Mouse (Mus musculus): ENCODE results near the gene Zfp1. TPM values are rescaled to one million over a fixed set of nuclear protein-coding genes. Genes with fewer than 3 reads are reported as not detected.
A peak's percentile ranks its signal among the peaks of the same experiment; 100 is the strongest.

The Zfp1 gene
- total and polyA plus RNA-seq, 2 experiments from 2014 or later: 18.1 to 22.7 TPM

GRCm38 (mm10) chr8:111717866-111718265 is 74.7 kb downstream of the Zfp1 start:
- Histone ChIP-seq H3K27me3 (ENCODE audit: insufficient read depth, low read length) (no peaks in the 10 kb centered on the region), H3K4me3 (ENCODE audit: low read depth, low read length) (no peak overlapping the region), H3K9ac (replicated peaks; ENCODE audit: low read length, poor library complexity, severe bottlenecking) (0 out of 2 replicates have a peak overlapping the region, but pooled peaks have one; percentile 30), H3K4me1 (ENCODE audit: insufficient read depth, low read length) (peaks cover 17% of the 10 kb centered on the region), H3K27ac (ENCODE audit: low read depth, low read length) (peak overlapping the region; percentile 85), H3K4me2 (ENCODE audit: low read depth, low read length, poor library complexity, severe bottlenecking) (no peak overlapping the region), H3K36me3 (ENCODE audit: insufficient read depth, low read length) (peaks cover 34% of the 10 kb centered on the region), H3K9me3 (ENCODE audit: low read length) (no peaks in the 10 kb centered on the region)
- peak; percentile 55 for TF ChIP-seq CTCF (IDR thresholded peaks at IDR 0.05)
- peak; percentile 59 for DNase-seq (ENCODE audit: low spot score)
- WGBS: 40% methylated on average over 6 of the region's 6 CpGs
- no peak for ATAC-seq (ENCODE audit: low FRiP score)

DNA sequence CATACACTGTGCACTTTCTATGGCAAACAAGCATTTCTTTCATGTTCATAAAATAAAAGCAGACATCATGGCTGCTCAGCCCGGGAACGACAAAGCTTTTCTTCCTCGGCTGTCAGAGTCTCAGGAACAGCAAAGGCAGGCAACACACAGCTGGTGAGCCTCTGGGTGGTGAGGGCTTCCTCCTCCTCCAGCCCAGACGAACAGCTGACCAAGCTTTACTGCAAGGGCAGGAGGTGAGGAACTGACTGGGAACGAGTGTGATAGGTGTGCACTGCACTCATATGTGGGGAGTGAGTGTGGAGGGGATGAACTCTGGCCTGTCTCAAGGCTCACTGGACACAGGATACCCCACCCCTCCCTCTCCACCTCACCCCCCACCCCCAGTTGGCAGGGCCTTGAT is 75.7 kb downstream of the Zfp1 start:
- Histone ChIP-seq H3K4me2 (ENCODE audit: low read depth, low read length, poor library complexity, severe bottlenecking) (no peak overlapping the region), H3K36me3 (ENCODE audit: insufficient read depth, low read length) (peaks cover 27% of the 10 kb centered on the region), H3K9ac (replicated peaks; ENCODE audit: low read length, poor library complexity, severe bottlenecking) (no peak overlapping the region), H3K4me1 (ENCODE audit: insufficient read depth, low read length) (peaks cover 17% of the 10 kb centered on the region), H3K27ac (ENCODE audit: low read depth, low read length) (0 out of 2 replicates have a peak overlapping the region, but pooled peaks have one; percentile 32), H3K4me3 (ENCODE audit: low read depth, low read length) (no peak overlapping the region), H3K27me3 (ENCODE audit: insufficient read depth, low read length) (no peaks in the 10 kb centered on the region), H3K9me3 (ENCODE audit: low read length) (no peaks in the 10 kb centered on the region)
- ATAC-seq (ENCODE audit: low FRiP score): no peak
- no peak for DNase-seq (ENCODE audit: low spot score)
- no peak for TF ChIP-seq CTCF (IDR thresholded peaks at IDR 0.05)
- 35% methylated on average over 5 of the region's 5 CpGs for WGBS

GRCm38 (mm10) chr8:111720115-111720544 is 76.9 kb downstream of the Zfp1 start:
- Histone ChIP-seq H3K4me1 (ENCODE audit: insufficient read depth, low read length) (peaks cover 17% of the 10 kb centered on the region), H3K4me2 (ENCODE audit: low read depth, low read length, poor library complexity, severe bottlenecking) (no peak overlapping the region), H3K36me3 (ENCODE audit: insufficient read depth, low read length) (peaks cover 17% of the 10 kb centered on the region), H3K9ac (replicated peaks; ENCODE audit: low read length, poor library complexity, severe bottlenecking) (no peak overlapping the region), H3K27me3 (ENCODE audit: insufficient read depth, low read length) (no peaks in the 10 kb centered on the region), H3K9me3 (ENCODE audit: low read length) (no peaks in the 10 kb centered on the region), H3K27ac (ENCODE audit: low read depth, low read length) (no peak overlapping the region), H3K4me3 (ENCODE audit: low read depth, low read length) (no peak overlapping the region)
- no peak for TF ChIP-seq CTCF (IDR thresholded peaks at IDR 0.05)
- no peak for DNase-seq (ENCODE audit: low spot score)
- 72% methylated on average over 4 of the region's 4 CpGs for WGBS
- ATAC-seq (ENCODE audit: low FRiP score): no peak

Small RNAs within 50 kb of the gene (microRNA-seq; reads per million reads assigned to microRNA genes)
- gene Mir7076 (ENCODE audit: borderline number of aligned reads): not detected

Other genes with a start within 250 kb of the Zfp1 start
- 0.42 and 1.8 TPM in 2 replicates for gene Fa2h, start 249.6 kb upstream of the Zfp1 start, total RNA-seq (2014; rRNA removed)
- gene Fa2h, start 249.6 kb upstream of the Zfp1 start, polyA plus RNA-seq (2015; fragmentation: Nextera tagmentation; extraction: Ambion mirVana): 0.79 and 0.81 TPM in 2 replicates
- 11.6 and 17.1 TPM in 2 replicates for gene Wdr59, start 121.3 kb upstream of the Zfp1 start, total RNA-seq (2014; rRNA removed)
- 5.6 and 6.6 TPM in 2 replicates for gene Wdr59, start 121.3 kb upstream of the Zfp1 start, polyA plus RNA-seq (2015; fragmentation: Nextera tagmentation; extraction: Ambion mirVana)
- 229 and 234 TPM in 2 replicates for gene Znrf1, start 107.3 kb upstream of the Zfp1 start, total RNA-seq (2014; rRNA removed)
- gene Znrf1, start 107.3 kb upstream of the Zfp1 start, polyA plus RNA-seq (2015; fragmentation: Nextera tagmentation; extraction: Ambion mirVana): 87.8 and 96.5 TPM in 2 replicates
- gene Ldhd, start 13.0 kb upstream of the Zfp1 start, total RNA-seq (2014; rRNA removed): 1.5 and 3.3 TPM in 2 replicates
- 2.0 and 2.8 TPM in 2 replicates for gene Ldhd, start 13.0 kb upstream of the Zfp1 start, polyA plus RNA-seq (2015; fragmentation: Nextera tagmentation; extraction: Ambion mirVana)
- gene Ctrb1, start 47.6 kb downstream of the Zfp1 start, total RNA-seq (2014; rRNA removed): not detected in 2 replicates
- not detected in 2 replicates for gene Ctrb1, start 47.6 kb downstream of the Zfp1 start, polyA plus RNA-seq (2015; fragmentation: Nextera tagmentation; extraction: Ambion mirVana)
- 62.3 and 72.8 TPM in 2 replicates for gene Bcar1, start 100.4 kb downstream of the Zfp1 start, total RNA-seq (2014; rRNA removed)
- 38.3 and 44.3 TPM in 2 replicates for gene Bcar1, start 100.4 kb downstream of the Zfp1 start, polyA plus RNA-seq (2015; fragmentation: Nextera tagmentation; extraction: Ambion mirVana)
- gene Cfdp1, start 210.9 kb downstream of the Zfp1 start, total RNA-seq (2014; rRNA removed): 61.3 and 63.1 TPM in 2 replicates
- gene Cfdp1, start 210.9 kb downstream of the Zfp1 start, polyA plus RNA-seq (2015; fragmentation: Nextera tagmentation; extraction: Ambion mirVana): 196 and 197 TPM in 2 replicates
- 3.6 TPM in 2 replicates for gene Tmem170, start 233.3 kb downstream of the Zfp1 start, total RNA-seq (2014; rRNA removed)
- gene Tmem170, start 233.3 kb downstream of the Zfp1 start, polyA plus RNA-seq (2015; fragmentation: Nextera tagmentation; extraction: Ambion mirVana): 2.1 and 2.7 TPM in 2 replicates

Measured in midbrain, postnatal 0 days (tissue).